Mouse (Mus musculus) left cerebral cortex, postnatal 25 days (tissue): Measurements from ENCODE around the gene Slc1a4. TPM values are rescaled to one million over a fixed set of nuclear protein-coding genes. Genes with fewer than 3 reads are reported as not detected.
A peak's percentile ranks its signal among the peaks of the same experiment; 100 is the strongest.

ENCODE experiments used
- DNase-seq, 2 experiments: peaks; one replicate each; pipeline ENCODE4 v3.0.0; 2022; ENCODE audit warnings: low spot score in 2 of 2, mixed read lengths in 1 of 2
- intact Hi-C: fragments of 180-260 bp; cut with DNase I; formaldehyde crosslinking; loops from one replicate; pipeline ENCODE4 v1.15.1; 2025
- total RNA-seq, 2 experiments: library from RNA; stranded (reverse); gene quantifications; 2 replicates each; pipeline ENCODE4 v1.2.3; 2021

Gene Slc1a4
- 10 to 100 TPM; 39.3 to 43.2 TPM for total RNA-seq

- intact Hi-C loops = loop anchor here (1.0 to 5.0 kb wide), 6 partner anchors 28 to 131 kb away; partner anchors contain the start of genes Cep68 and Rab1a
Observed at GRCm38 (mm10) chr11:20332561-20333514, at the start of gene Slc1a4. TSS of gene Slc1a4 (minus strand) at chr11:20332713.

GRCm38 (mm10) chr11:20380106-20380505 lies 47.6 kb upstream of the Slc1a4 start:
- intact Hi-C loops = no loop called here
- DNase-seq = peak in 1 of 2 experiments; percentile 6

More at GRCm38 (mm10) chr11:20332561-20333514, at the start of gene Slc1a4:
- peak; percentile 91 to 97 for DNase-seq

GRCm38 (mm10) chr11:20376642-20377041 lies 44.1 kb upstream of the Slc1a4 start:
- DNase-seq = no peak
- intact Hi-C loops = no loop called here

GRCm38 (mm10) chr11:20372616-20373211 lies 40.2 kb upstream of the Slc1a4 start:
- peak in 1 of 2 experiments; percentile 38 for DNase-seq
- intact Hi-C loops = no loop called here

GRCm38 (mm10) chr11:20370486-20370885 lies 38.0 kb upstream of the Slc1a4 start:
- DNase-seq = no peak
- intact Hi-C loops = no loop called here

GRCm38 (mm10) chr11:20366456-20366855 lies 33.9 kb upstream of the Slc1a4 start:
- DNase-seq = no peak
- intact Hi-C loops = no loop called here

- no peak for DNase-seq
- intact Hi-C loops = no loop called here
Observed at GRCm38 (mm10) chr11:20361354-20361753, 28.8 kb upstream of the Slc1a4 start.

GRCm38 (mm10) chr11:20357684-20358447 lies 25.4 kb upstream of the Slc1a4 start:
- intact Hi-C loops = no loop called here
- DNase-seq = no peak

- DNase-seq = no peak
- intact Hi-C loops = loop anchor here (5.0 kb wide), 1 partner anchor 49 kb away; no protein-coding TSS in a partner anchor
Observed at GRCm38 (mm10) chr11:20348466-20348865, 16.0 kb upstream of the Slc1a4 start.

GRCm38 (mm10) chr11:20347548-20347947 lies 15.0 kb upstream of the Slc1a4 start:
- intact Hi-C loops = loop anchor here (5.0 kb wide), 1 partner anchor 50 kb away; no protein-coding TSS in a partner anchor
- DNase-seq = peak; percentile 50 to 84

GRCm38 (mm10) chr11:20346369-20346768 lies 13.9 kb upstream of the Slc1a4 start:
- intact Hi-C loops = loop anchor here (5.0 kb wide), 1 partner anchor 51 kb away; no protein-coding TSS in a partner anchor
- DNase-seq = no peak

- DNase-seq = no peak
- intact Hi-C loops = no loop called here
Observed at GRCm38 (mm10) chr11:20343952-20344351, 11.4 kb upstream of the Slc1a4 start.

GRCm38 (mm10) chr11:20341598-20341997 lies 9.1 kb upstream of the Slc1a4 start:
- intact Hi-C loops = no loop called here
- no peak for DNase-seq

GRCm38 (mm10) chr11:20338703-20339102 lies 6.2 kb upstream of the Slc1a4 start:
- intact Hi-C loops = no loop called here
- DNase-seq = no peak

- DNase-seq = no peak
- intact Hi-C loops = loop anchor here (5.0 kb wide), 3 partner anchors 72 to 132 kb away; partner anchors contain the start of genes Cep68 and Rab1a
Observed at GRCm38 (mm10) chr11:20334301-20334700, 1.8 kb upstream of the Slc1a4 start.

GRCm38 (mm10) chr11:20331690-20332537 lies 599 bp downstream of the Slc1a4 start:
- intact Hi-C loops = loop anchor here (2.0 to 5.0 kb wide), 5 partner anchors 27 to 130 kb away; partner anchors contain the start of genes Cep68 and Rab1a

GRCm38 (mm10) chr11:20331027-20331689 lies 1.4 kb downstream of the Slc1a4 start:
- intact Hi-C loops = loop anchor here (5.0 kb wide), 3 partner anchors 69 to 129 kb away; partner anchors contain the start of genes Cep68 and Rab1a
- DNase-seq = no peak

More at GRCm38 (mm10) chr11:20331690-20332537, 599 bp downstream of the Slc1a4 start:
- DNase-seq = peak; percentile 57 to 59

GRCm38 (mm10) chr11:20329711-20330110 lies 2.8 kb downstream of the Slc1a4 start:
- intact Hi-C loops = loop anchor here (5.0 kb wide), 3 partner anchors 67 to 127 kb away; partner anchors contain the start of genes Cep68 and Rab1a
- no peak for DNase-seq
